Mouse (Mus musculus) olfactory bulb, adult 2 months (tissue): ENCODE measurements around the gene Usb1.

Experiments
- CTCF ChIP-seq: fragments of 200-500 bp; IDR thresholded peaks from 2 replicates; pipeline ENCODE4 v1.5.1; 2012; ENCODE audit warnings: low read depth, mild to moderate bottlenecking, low read length, moderate library complexity; ENCODE audit not compliant: insufficient read depth
- POLR2A ChIP-seq: fragments of 200-500 bp; IDR thresholded peaks from 2 replicates; pipeline ENCODE4 v1.6.1; 2012; ENCODE audit warnings: mild to moderate bottlenecking, low read depth, low read length, moderate library complexity; ENCODE audit not compliant: insufficient read depth

- TF ChIP-seq POLR2A (no peak), CTCF (no peak)
These were observed 17.4 kb upstream of the Usb1 start for GRCm38 (mm10) chr8:95314707-95315106.
